Mouse (Mus musculus): ENCODE data around the gene Tmtc2. TPM values are rescaled to one million over a fixed set of nuclear protein-coding genes. Genes with fewer than 3 reads are reported as not detected.

Tmtc2 gene
- total and polyA plus RNA-seq, 2 experiments: 2.4 to 7.6 TPM

DNA sequence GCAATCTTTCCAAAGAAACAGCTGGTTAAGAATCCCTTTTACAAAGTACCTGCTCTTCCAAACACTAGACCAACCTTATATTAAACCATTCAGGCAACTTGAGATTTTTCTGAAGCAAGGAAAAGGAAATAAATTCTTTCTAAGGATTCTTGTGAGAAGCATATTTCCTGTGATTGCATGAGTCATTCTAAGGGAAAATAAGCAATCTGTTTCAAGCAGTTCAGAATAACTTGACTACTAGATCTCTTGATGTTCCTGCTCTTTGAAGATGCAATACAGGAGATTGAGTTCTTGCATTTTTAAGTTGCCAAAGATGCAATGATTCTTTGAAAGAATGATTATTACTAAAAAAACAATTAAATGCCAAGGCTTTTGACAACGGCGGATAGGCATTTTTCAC lies 345.6 kb downstream of the Tmtc2 start:
- WGBS: 92% methylated on average over 2 of the region's 2 CpGs

DNA sequence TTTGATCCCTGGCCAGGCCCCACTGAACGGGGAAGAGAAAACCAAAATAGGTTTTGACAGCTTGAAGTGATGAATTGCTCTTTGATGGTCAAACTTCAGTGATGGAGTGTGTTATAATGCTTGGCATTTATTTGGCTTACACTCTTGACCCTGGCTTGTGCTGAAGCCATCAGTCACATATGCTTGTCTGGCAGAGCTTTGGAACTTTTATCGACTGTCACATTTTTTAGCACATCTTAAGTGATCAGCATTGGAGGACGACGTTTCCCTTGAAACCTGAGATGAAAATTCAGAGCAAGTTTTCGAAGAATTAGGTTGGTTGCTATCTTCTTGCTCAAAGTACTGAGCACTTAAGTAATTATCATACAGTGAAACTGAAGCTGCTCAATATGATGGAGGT lies 346.6 kb downstream of the Tmtc2 start:
- DNase-seq (ENCODE audit: extremely low read depth, low read depth, low spot score): no peak

More for the DNA sequence above, 345.6 kb downstream of the Tmtc2 start:
- Histone ChIP-seq H3K79me2 (ENCODE audit: control insufficient read depth, insufficient read depth, low read length) (no peaks in the 10 kb centered on the region), H3K27ac (replicated peaks; ENCODE audit: insufficient read depth, low read depth, low read length) (no peak overlapping the region), H3K4me1 (ENCODE audit: control insufficient read depth, insufficient read depth, low read length) (no peaks in the 10 kb centered on the region), H3K36me3 (ENCODE audit: control insufficient read depth, insufficient read depth, low read length) (no peaks in the 10 kb centered on the region), H3K9ac (ENCODE audit: low read depth, low read length) (no peak overlapping the region), H3K27me3 (ENCODE audit: control insufficient read depth, insufficient read depth, low read length) (no peaks in the 10 kb centered on the region), H3K4me3 (ENCODE audit: insufficient read depth, low read depth, low read length) (no peak overlapping the region)
- no peak for TF ChIP-seq CTCF (IDR thresholded peaks at IDR 0.05; ENCODE audit: low read depth, low read length)
- TF ChIP-seq POLR2A (IDR thresholded peaks at IDR 0.05; ENCODE audit: extremely low read depth, insufficient read depth, low read length): no peak
- no peak for DNase-seq (ENCODE audit: extremely low read depth, low read depth, low spot score)

DNA sequence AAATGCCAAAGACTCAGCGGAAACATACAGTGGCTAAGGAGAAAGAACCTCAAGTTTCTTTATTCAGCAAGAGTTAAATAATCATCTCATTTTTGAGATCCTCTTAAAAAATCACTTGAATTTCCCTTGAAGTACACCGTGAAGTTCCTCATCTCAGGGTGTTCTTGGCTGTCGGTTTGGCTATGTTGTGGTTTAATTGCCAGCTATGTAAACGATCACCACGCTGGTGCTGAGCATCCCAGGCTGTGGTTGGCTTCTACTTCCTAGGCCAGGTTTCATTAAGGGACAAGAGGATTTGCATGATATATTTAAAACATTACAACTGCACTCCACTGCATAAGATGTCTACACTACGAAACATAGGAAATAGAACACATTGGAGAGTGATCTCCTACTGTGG lies 348.5 kb downstream of the Tmtc2 start:
- Histone ChIP-seq H3K79me2 (ENCODE audit: control insufficient read depth, insufficient read depth, low read length) (no peaks in the 10 kb centered on the region), H3K27ac (replicated peaks; ENCODE audit: insufficient read depth, low read depth, low read length) (no peak overlapping the region), H3K36me3 (ENCODE audit: control insufficient read depth, insufficient read depth, low read length) (no peaks in the 10 kb centered on the region), H3K4me1 (ENCODE audit: control insufficient read depth, insufficient read depth, low read length) (no peaks in the 10 kb centered on the region), H3K4me3 (ENCODE audit: insufficient read depth, low read depth, low read length) (no peak overlapping the region), H3K27me3 (ENCODE audit: control insufficient read depth, insufficient read depth, low read length) (no peaks in the 10 kb centered on the region), H3K9ac (ENCODE audit: low read depth, low read length) (no peak overlapping the region)
- no peak for TF ChIP-seq CTCF (IDR thresholded peaks at IDR 0.05; ENCODE audit: low read depth, low read length)
- no peak for TF ChIP-seq POLR2A (IDR thresholded peaks at IDR 0.05; ENCODE audit: extremely low read depth, insufficient read depth, low read length)
- DNase-seq (ENCODE audit: extremely low read depth, low read depth, low spot score): no peak
- WGBS: 92% methylated on average over 6 of the region's 6 CpGs

More for the DNA sequence above, 346.6 kb downstream of the Tmtc2 start:
- WGBS: 78% methylated on average over 5 of the region's 5 CpGs
- Histone ChIP-seq H3K36me3 (ENCODE audit: control insufficient read depth, insufficient read depth, low read length) (no peaks in the 10 kb centered on the region), H3K4me3 (ENCODE audit: insufficient read depth, low read depth, low read length) (no peak overlapping the region), H3K4me1 (ENCODE audit: control insufficient read depth, insufficient read depth, low read length) (no peaks in the 10 kb centered on the region), H3K27me3 (ENCODE audit: control insufficient read depth, insufficient read depth, low read length) (no peaks in the 10 kb centered on the region), H3K9ac (ENCODE audit: low read depth, low read length) (no peak overlapping the region), H3K79me2 (ENCODE audit: control insufficient read depth, insufficient read depth, low read length) (no peaks in the 10 kb centered on the region), H3K27ac (replicated peaks; ENCODE audit: insufficient read depth, low read depth, low read length) (no peak overlapping the region)
- TF ChIP-seq POLR2A (IDR thresholded peaks at IDR 0.05; ENCODE audit: extremely low read depth, insufficient read depth, low read length) (no peak), CTCF (IDR thresholded peaks at IDR 0.05; ENCODE audit: low read depth, low read length) (no peak)

- no peak for TF ChIP-seq CTCF (IDR thresholded peaks at IDR 0.05; ENCODE audit: low read depth, low read length)
- TF ChIP-seq POLR2A (IDR thresholded peaks at IDR 0.05; ENCODE audit: extremely low read depth, insufficient read depth, low read length): no peak
- Histone ChIP-seq H3K36me3 (ENCODE audit: control insufficient read depth, insufficient read depth, low read length) (no peaks in the 10 kb centered on the region), H3K4me1 (ENCODE audit: control insufficient read depth, insufficient read depth, low read length) (no peaks in the 10 kb centered on the region), H3K79me2 (ENCODE audit: control insufficient read depth, insufficient read depth, low read length) (no peaks in the 10 kb centered on the region), H3K4me3 (ENCODE audit: insufficient read depth, low read depth, low read length) (no peak overlapping the region), H3K27me3 (ENCODE audit: control insufficient read depth, insufficient read depth, low read length) (no peaks in the 10 kb centered on the region), H3K9ac (ENCODE audit: low read depth, low read length) (no peak overlapping the region), H3K27ac (replicated peaks; ENCODE audit: insufficient read depth, low read depth, low read length) (no peak overlapping the region)
- 82% methylated on average over 5 of the region's 5 CpGs for WGBS
- DNase-seq (ENCODE audit: extremely low read depth, low read depth, low spot score): no peak
These were observed 351.3 kb downstream of the Tmtc2 start for GRCm38 (mm10) chr10:105222904-105223303.

- no peaks in the 10 kb centered on the region for H3K79me2 ChIP-seq (ENCODE audit: control insufficient read depth, insufficient read depth, low read length)
- no peaks in the 10 kb centered on the region for H3K4me1 ChIP-seq (ENCODE audit: control insufficient read depth, insufficient read depth, low read length)
- H3K27ac ChIP-seq (replicated peaks; ENCODE audit: insufficient read depth, low read depth, low read length): no peak overlapping the region
- no peaks in the 10 kb centered on the region for H3K27me3 ChIP-seq (ENCODE audit: control insufficient read depth, insufficient read depth, low read length)
- no peak for DNase-seq (ENCODE audit: extremely low read depth, low read depth, low spot score)
- WGBS: 96% methylated on average over 10 of the region's 10 CpGs
- H3K36me3 ChIP-seq (ENCODE audit: control insufficient read depth, insufficient read depth, low read length): no peaks in the 10 kb centered on the region
- no peak for TF ChIP-seq POLR2A (IDR thresholded peaks at IDR 0.05; ENCODE audit: extremely low read depth, insufficient read depth, low read length)
- no peak for TF ChIP-seq CTCF (IDR thresholded peaks at IDR 0.05; ENCODE audit: low read depth, low read length)
- no peak overlapping the region for H3K9ac ChIP-seq (ENCODE audit: low read depth, low read length)
- H3K4me3 ChIP-seq (ENCODE audit: insufficient read depth, low read depth, low read length): no peak overlapping the region
These were observed 372.8 kb downstream of the Tmtc2 start for GRCm38 (mm10) chr10:105201491-105201890.

DNA sequence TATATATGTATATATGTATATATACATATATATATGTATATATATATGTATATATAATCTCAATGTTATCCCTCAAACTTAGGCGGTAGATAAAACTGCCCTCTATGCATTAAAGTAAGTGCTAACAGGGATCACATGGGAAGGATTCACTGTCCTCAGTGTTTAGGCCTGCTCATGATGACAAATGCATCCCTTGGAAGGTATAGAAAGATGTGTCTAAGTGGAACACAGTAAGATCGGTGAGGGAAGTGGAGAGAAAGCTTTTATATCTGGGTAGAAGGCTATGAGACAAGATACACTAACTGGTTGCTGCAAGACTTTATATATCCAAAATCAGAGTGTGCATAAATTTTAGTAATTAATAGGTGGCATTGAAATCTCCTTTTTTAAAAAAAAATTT lies 373.6 kb downstream of the Tmtc2 start:
- no peaks in the 10 kb centered on the region for H3K79me2 ChIP-seq (ENCODE audit: control insufficient read depth, insufficient read depth, low read length)
- TF ChIP-seq POLR2A (IDR thresholded peaks at IDR 0.05; ENCODE audit: extremely low read depth, insufficient read depth, low read length) (no peak), CTCF (IDR thresholded peaks at IDR 0.05; ENCODE audit: low read depth, low read length) (no peak)
- H3K36me3 ChIP-seq (ENCODE audit: control insufficient read depth, insufficient read depth, low read length): no peaks in the 10 kb centered on the region
- 96% methylated on average over 2 of the region's 2 CpGs for WGBS
- no peak overlapping the region for H3K27ac ChIP-seq (replicated peaks; ENCODE audit: insufficient read depth, low read depth, low read length)
- H3K27me3 ChIP-seq (ENCODE audit: control insufficient read depth, insufficient read depth, low read length): no peaks in the 10 kb centered on the region
- no peak overlapping the region for H3K4me3 ChIP-seq (ENCODE audit: insufficient read depth, low read depth, low read length)
- no peak overlapping the region for H3K9ac ChIP-seq (ENCODE audit: low read depth, low read length)
- no peaks in the 10 kb centered on the region for H3K4me1 ChIP-seq (ENCODE audit: control insufficient read depth, insufficient read depth, low read length)
- no peak for DNase-seq (ENCODE audit: extremely low read depth, low read depth, low spot score)
